Mouse (Mus musculus) bone marrow macrophage, adult 2 months (primary cell): Measurements from ENCODE around the gene Kcnk5. TPM values are rescaled to one million over a fixed set of nuclear protein-coding genes. Genes with fewer than 3 reads are reported as not detected.

Experiments
- H3K27ac ChIP-seq: 2 replicates; pipeline ENCODE4 v1.5.1; 2012; ENCODE audit warnings: low read depth, low read length; ENCODE audit not compliant: insufficient read depth
- H3K4me1 ChIP-seq: 2 replicates; pipeline ENCODE4 v1.6.1; 2012; ENCODE audit warnings: low read length; ENCODE audit not compliant: control insufficient read depth, insufficient read depth
- H3K4me3 ChIP-seq: 2 replicates; pipeline ENCODE4 v1.5.1; 2012; ENCODE audit warnings: mild to moderate bottlenecking, low read length, moderate library complexity; ENCODE audit not compliant: insufficient read depth
- CTCF ChIP-seq: IDR thresholded peaks from 2 replicates; pipeline ENCODE4 v1.5.1; 2012; ENCODE audit warnings: low read depth, mild to moderate bottlenecking, low read length, moderate library complexity
- POLR2A ChIP-seq: IDR thresholded peaks from 2 replicates; pipeline ENCODE4 v1.6.1; 2012; ENCODE audit warnings: mild to moderate bottlenecking, low read depth, low read length, borderline replicate concordance
- polyA plus RNA-seq: library from polyadenylated mRNA; stranded (reverse); fragments of >200 nt; gene quantifications from 2 replicates; pipeline ENCODE4 v1.2.4, GENCODE M21; 2012; ENCODE audit not compliant: missing spikeins, insufficient read depth, insufficient read length

The Kcnk5 gene
- polyA plus RNA-seq, 1 experiment = 0.16 TPM

DNA sequence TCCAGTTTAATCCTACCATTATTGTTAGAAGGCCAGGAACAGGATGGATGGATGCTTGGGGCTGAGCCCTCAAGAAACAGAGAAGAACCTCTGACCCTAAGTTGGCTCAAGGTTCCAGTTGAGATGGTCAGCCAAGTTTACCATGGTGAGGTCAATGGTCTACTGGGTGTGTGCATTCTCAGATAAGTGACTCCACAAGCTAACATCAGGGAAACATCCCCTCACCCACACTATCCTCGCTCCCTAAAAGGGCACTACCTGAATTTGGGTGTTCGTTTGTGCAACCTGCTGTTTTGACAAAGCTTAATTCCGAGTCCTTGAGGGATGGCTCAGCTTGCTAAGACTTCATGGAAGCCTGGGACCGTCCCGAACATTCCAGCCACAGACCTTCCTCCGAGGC lies 1.3 kb downstream of the Kcnk5 start:
- Histone ChIP-seq H3K4me3 (peak overlapping the region; percentile 8; the same call in 1 of the 2 replicates), H3K27ac (no peak overlapping the region), H3K4me1 (peaks cover 7% of the 10 kb centered on the region; the same call in 1 of the 2 replicates)
- TF ChIP-seq POLR2A (no peak), CTCF (no peak)

DNA sequence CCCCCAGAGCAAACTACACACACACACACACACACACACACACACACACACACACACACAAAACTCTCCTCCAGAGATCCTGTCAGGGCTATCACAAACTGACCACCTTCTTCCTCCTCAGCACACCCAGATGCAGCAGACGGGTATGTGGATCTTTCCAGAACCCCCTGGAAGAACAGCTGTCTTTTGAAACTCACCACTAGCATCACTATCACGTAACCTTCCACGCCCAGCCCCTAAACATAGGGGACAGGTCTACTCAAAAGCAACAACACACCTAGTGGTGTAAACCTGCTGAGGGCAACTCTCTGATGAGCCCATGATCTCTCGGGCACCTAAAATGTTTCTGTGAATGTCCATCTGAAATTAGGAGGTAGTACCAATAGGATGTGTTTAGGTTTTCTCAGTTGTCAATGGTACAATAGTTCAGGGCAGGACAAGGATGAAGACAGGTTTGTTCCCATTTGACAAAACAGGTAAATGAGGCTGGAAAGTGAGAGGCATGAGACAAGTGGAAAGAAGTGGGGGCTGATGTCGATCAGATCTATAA lies 1.8 kb downstream of the Kcnk5 start:
- H3K4me3 ChIP-seq = no peak overlapping the region
- no peak overlapping the region for H3K27ac ChIP-seq
- TF ChIP-seq CTCF (no peak), POLR2A (no peak)
- peaks cover 7% of the 10 kb centered on the region; the same call in 1 of the 2 replicates for H3K4me1 ChIP-seq

DNA sequence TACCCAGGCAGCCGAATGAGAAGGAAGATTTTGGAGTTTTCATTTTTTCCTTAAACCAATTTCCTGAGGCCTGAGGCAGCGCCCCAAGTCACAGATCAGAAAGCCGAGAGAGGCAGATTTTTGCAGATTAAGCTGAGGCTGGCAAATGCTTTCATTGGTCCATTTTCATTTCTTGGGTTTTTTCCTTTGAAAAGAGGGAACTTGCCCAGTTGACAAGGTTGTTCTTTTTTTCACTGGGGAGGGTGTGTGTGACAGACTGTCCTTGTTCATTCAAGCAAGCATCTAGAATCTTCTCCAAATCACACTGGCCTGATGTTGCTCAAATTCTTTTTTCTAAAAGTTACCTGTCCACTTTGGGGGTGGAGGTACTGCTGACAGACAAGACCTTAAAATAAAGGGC lies 2.5 kb downstream of the Kcnk5 start:
- H3K27ac ChIP-seq = 0 out of 2 replicates have a peak overlapping the region, but pooled peaks have one; percentile 10
- H3K4me1 ChIP-seq = peaks cover 7% of the 10 kb centered on the region; the same call in 1 of the 2 replicates
- TF ChIP-seq CTCF = no peak
- TF ChIP-seq POLR2A = no peak
- H3K4me3 ChIP-seq = no peak overlapping the region

DNA sequence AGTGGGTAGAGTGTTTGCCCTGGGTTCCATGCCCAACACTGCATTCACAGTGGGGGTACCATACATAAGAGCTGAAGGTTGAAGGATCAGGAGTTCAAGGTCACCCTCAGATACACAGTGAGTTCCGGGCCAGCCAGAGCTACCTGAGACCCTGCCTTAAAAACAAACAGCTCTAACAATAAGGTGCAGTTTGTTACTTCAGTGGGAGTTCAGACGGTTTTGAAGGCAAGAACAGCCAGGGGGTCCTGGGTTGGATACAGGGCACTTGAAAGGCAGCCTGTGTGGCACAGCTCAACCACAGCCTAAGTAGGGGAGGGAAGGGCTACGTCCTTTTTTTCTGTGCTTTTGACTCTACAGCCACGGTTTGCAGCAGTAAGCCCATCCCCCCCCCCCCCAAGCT lies 3.0 kb downstream of the Kcnk5 start:
- TF ChIP-seq CTCF = no peak
- no peak for TF ChIP-seq POLR2A
- Histone ChIP-seq H3K27ac (peak overlapping the region; percentile 10; the same call in 1 of the 2 replicates), H3K4me1 (peaks cover 7% of the 10 kb centered on the region; the same call in 1 of the 2 replicates), H3K4me3 (no peak overlapping the region)

DNA sequence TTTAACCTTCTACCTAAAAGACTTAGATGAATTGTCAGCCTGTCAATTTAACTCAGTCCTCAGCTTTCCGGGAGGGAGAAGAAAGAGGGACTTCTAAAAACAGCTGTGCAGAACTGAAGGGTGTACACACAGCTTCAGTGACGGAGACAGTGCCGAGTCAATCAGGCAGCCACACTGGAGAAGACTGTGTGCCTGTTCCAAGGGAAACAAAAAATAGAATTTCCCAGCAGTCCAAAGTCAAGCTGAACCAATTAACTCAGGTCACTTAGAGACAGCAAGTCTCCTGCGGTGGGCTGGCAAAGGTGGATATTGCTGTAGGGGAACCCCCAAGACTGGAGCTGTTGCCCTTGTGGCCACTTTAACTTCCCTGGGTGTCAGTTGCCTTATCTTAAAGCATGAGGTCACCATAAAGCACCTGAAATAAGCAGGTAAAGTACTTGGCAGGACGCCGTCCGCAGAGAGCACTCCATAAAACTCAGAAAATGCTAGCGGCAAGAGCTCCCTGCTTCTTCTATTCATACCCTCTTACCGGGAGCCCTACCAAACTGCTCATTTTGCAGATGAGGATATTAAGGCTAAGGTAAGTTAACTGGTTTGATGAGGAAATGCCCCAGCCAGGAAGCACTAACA lies 4.0 kb downstream of the Kcnk5 start:
- Histone ChIP-seq H3K4me3 (no peak overlapping the region), H3K4me1 (peaks cover 7% of the 10 kb centered on the region; the same call in 1 of the 2 replicates), H3K27ac (no peak overlapping the region)
- no peak for TF ChIP-seq POLR2A
- TF ChIP-seq CTCF = no peak

DNA sequence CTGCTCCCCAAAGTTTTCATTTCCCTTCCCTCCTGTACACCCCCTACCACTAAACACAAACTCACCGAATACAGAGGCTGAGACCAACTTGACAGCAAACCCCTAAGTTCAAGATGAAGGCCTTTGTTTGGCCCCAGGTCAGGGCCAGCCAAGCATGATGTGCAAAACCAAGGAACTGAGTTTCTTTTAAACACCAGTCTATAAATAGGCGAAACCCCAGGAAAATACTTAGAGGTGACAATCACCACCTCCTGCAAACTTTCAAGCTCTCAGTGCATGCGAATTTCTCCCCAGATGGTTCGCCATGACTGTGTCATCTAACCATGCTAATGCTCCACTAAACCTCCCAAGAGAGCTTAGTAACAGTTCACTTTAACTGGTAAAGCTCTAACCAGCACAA lies 5.9 kb downstream of the Kcnk5 start:
- H3K4me1 ChIP-seq = 0 out of 2 replicates have a peak, but pooled peaks cover 2% of the 10 kb centered on the region

DNA sequence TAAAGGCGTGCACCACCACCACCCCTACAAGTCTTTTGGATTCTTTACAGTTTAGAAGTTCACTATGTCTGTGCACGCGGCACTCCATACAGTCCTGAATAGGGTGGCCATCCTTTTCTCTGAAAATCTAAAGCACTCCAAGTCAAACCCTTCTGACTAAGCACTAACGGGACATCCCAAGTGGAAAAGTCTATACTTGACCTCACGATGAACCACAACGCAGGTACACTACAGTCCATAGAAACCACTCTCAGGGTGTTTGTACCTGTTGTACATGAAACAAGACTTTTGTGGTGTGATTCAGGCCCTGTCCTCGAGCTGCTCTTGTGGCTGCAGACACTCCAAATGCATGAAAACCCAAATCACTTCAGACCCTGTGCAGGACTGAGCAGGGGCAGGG lies 6.5 kb downstream of the Kcnk5 start:
- H3K4me1 ChIP-seq = 0 out of 2 replicates have a peak, but pooled peaks cover 2% of the 10 kb centered on the region
- H3K4me3 ChIP-seq = no peak overlapping the region

More for the DNA sequence above, 5.9 kb downstream of the Kcnk5 start:
- H3K27ac ChIP-seq = no peak overlapping the region
- H3K4me3 ChIP-seq = no peak overlapping the region
- no peak for TF ChIP-seq CTCF
- no peak for TF ChIP-seq POLR2A

DNA sequence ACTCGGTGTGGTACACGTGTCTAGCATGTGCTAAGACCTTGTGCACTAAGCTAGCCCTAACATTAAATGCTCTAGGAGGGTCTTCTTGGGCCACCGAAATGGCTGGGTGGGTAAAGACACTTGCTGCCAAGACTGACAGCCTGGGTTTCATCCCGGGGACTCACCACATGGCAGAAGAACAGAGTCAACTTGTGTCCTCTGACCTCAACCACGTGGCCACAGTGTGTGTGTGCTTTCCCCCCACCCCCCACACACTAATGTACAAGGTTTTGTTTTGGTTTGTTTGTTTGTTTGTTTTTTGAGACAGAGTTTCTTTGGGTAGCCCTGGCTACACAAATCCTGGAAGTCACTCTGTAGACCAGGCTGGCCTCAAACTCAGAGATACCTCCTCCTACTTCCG lies 6.9 kb downstream of the Kcnk5 start:
- H3K27ac ChIP-seq = no peak overlapping the region
- no peak overlapping the region for H3K4me3 ChIP-seq
- TF ChIP-seq CTCF = no peak
- no peak for TF ChIP-seq POLR2A
- H3K4me1 ChIP-seq = 0 out of 2 replicates have a peak, but pooled peaks cover 2% of the 10 kb centered on the region

More for the DNA sequence above, 6.5 kb downstream of the Kcnk5 start:
- TF ChIP-seq POLR2A (no peak), CTCF (no peak)
- H3K27ac ChIP-seq = no peak overlapping the region

DNA sequence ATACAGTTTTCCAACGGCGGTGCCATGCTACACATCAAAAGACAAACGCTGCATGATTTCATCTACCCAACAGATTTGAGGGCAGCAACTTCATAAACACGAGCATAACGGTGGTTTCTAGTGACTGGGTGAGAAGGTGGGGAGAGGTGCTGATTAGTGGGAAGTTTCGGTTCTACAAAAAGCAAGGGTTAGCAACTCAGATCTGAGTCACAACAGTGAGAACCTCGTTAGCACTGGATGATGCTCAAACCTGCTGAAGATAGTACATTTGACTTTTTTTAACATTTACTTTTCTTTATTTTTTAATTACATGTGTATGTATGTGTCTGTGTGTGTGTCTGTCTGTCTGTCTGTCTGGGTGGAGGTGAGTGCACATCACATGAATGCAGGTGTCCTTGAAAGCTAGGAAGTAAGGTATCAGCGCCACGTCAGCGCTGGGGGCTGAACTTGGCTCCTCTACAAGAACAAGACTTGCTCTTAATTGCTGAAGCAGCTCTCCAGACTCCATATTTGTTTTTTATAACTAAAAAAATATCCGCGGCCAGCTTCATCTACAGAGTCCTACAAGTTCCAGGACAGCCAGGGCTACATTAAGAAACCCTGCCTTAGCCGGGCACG lies 7.6 kb downstream of the Kcnk5 start:
- TF ChIP-seq POLR2A = no peak
- TF ChIP-seq CTCF = no peak
- no peaks in the 10 kb centered on the region for H3K4me1 ChIP-seq
- H3K27ac ChIP-seq = no peak overlapping the region
- no peak overlapping the region for H3K4me3 ChIP-seq

DNA sequence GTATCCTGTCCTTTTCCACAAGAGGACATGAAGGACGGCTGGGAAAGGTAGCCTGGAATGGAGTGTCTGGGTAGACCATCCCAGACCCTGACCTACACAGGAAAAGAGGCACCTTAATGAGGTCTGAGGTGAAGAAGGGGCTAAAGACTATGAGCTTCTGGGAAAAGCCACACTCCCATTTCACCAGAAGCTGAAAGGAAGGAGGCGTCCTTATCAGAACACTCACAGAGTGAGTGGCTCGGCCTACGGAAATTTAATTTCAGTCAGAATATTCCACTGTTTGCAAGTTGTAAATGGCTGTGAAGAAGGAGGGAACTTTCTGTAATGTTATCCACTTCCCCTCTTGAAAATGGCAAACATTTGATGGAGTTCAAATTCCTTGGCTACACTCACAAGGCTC lies 8.7 kb downstream of the Kcnk5 start:
- Histone ChIP-seq H3K27ac (no peak overlapping the region), H3K4me1 (no peaks in the 10 kb centered on the region), H3K4me3 (no peak overlapping the region)
- TF ChIP-seq CTCF = no peak
- TF ChIP-seq POLR2A = no peak
